Mouse (Mus musculus): ENCODE data around the gene 9530077C05Rik. TPM values are rescaled to one million over a fixed set of nuclear protein-coding genes. Genes with fewer than 3 reads are reported as not detected.

9530077C05Rik gene
- 0.20 and 0.23 TPM in 2 replicates for polyA plus RNA-seq (2012; rRNA removed)

DNA sequence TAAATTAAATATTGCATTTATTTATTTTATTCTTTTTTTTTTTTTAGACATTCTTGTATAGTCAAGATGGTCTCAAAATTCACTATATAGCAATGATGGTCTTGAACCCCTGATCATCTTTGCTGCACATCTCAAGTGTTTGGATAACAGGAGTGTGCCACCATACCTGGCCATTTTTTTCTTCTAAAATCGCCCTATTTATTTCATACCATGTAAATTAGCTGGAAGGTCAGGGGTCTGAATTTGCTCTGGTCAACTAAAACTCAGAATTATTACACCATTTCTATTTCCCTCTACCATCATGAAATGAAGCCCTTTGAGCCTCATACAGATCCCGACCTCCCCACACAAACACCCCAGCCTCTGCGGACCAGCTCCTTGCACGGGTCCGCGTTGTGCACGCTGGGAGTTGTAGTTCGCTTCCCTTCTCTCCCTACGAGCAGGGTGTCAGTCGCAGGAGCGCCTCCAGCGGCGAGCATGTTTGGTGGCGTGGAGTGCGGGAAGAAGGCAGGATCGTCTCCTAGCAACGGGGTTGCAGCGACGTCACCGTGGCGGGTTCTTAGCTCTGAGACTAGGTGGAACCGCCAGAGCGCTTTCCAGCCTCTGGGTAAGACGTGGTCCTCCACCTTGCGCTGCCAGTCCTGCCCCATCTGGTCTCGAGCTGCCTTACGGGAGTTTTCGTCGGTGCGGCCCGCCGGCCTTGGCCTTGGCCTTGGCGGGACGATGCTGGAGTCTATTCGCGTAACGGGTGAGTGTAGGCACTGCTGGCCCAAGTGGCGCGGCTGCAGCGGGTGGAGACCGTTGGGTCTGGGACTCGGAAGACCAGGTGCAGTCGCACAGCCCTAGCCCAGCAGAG lies at the start of gene 9530077C05Rik:
Gene 9530077C05Rik (plus strand): TSS at position 512 of the 856 bp plus-strand sequence.
- Histone ChIP-seq H3K4me3 (ENCODE audit: low read depth, low read length) (peak within 1 kb of the TSS; percentile 66), H3K27ac (ENCODE audit: insufficient read depth, low read depth, low read length) (no peak within 1 kb of the TSS), H3K27me3 (ENCODE audit: control insufficient read depth, insufficient read depth, low read length) (no peaks in the 10 kb centered on the region), H3K36me3 (ENCODE audit: control insufficient read depth, insufficient read depth, low read length) (no peaks in the 10 kb centered on the region), H3K4me1 (ENCODE audit: control insufficient read depth, insufficient read depth, insufficient read length, low read length) (peaks cover 4% of the 10 kb centered on the region)
- WGBS, result under 1% methylated on average over 43 of the region's 43 CpGs
- TF ChIP-seq POLR2A (IDR thresholded peaks at IDR 0.05; ENCODE audit: low read depth, low read length) (0 out of 2 replicates have a peak, but pooled peaks have one; percentile 31), CTCF (IDR thresholded peaks at IDR 0.05; ENCODE audit: extremely low read depth, insufficient read length, insufficient replicate concordance, low read depth, low read length) (peak; percentile 80)

DNA sequence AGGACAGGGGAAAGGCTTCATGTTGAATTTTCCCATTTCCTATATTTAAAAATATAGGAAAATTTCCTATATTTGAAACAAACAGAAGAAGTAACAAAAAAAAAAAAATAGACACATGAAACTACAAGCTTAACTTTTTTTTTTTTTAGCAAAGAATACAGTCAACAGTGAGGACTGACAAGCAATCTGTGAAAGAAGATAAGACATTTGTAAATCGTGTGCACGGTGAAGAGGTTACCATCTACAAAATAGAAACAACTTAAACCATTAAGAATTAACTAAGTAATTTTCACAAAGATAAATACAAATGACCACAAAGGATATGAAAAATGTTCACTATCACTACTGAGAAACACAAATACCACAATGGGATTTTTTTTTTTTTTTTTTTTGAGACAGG lies 45.1 kb upstream of the 9530077C05Rik start:
- Histone ChIP-seq H3K4me3 (ENCODE audit: low read depth, low read length) (no peak overlapping the region), H3K36me3 (ENCODE audit: control insufficient read depth, insufficient read depth, low read length) (peaks cover 10% of the 10 kb centered on the region), H3K4me1 (ENCODE audit: control insufficient read depth, insufficient read depth, insufficient read length, low read length) (no peaks in the 10 kb centered on the region; the same call in 1 of the 2 replicates), H3K27me3 (ENCODE audit: control insufficient read depth, insufficient read depth, low read length) (no peaks in the 10 kb centered on the region), H3K27ac (ENCODE audit: insufficient read depth, low read depth, low read length) (no peak overlapping the region)
- 81% methylated on average over 2 of the region's 2 CpGs for WGBS
- TF ChIP-seq POLR2A (IDR thresholded peaks at IDR 0.05; ENCODE audit: low read depth, low read length), result no peak
- no peak for TF ChIP-seq CTCF (IDR thresholded peaks at IDR 0.05; ENCODE audit: extremely low read depth, insufficient read length, insufficient replicate concordance, low read depth, low read length)

DNA sequence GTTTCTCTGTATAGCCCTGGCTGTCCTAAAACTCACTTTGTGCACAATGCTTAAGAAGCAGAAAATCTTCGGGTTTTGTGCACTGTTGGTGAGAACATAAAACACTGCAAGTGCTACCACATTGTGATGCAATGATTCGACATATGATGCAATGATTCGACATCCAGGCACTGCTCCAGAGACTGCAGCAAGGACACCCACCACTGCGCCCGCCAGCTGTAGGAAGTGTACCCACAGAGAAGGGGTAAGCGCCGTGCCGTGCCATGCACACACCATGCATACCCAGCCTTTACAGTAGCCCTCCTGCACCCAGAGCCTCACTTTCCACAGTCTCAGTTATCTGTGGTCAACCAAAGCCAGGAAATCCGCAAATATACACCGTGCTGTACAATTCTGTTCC lies 44.7 kb upstream of the 9530077C05Rik start:
- WGBS, result 88% methylated on average over 10 of the region's 10 CpGs

GRCm38 (mm10) chr9:22368030-22368429 lies 43.3 kb upstream of the 9530077C05Rik start:
- 83% methylated on average over 6 of the region's 6 CpGs for WGBS
- peaks cover 10% of the 10 kb centered on the region; the same call in 1 of the 2 replicates for H3K36me3 ChIP-seq (ENCODE audit: control insufficient read depth, insufficient read depth, low read length)
- H3K27me3 ChIP-seq (ENCODE audit: control insufficient read depth, insufficient read depth, low read length), result no peaks in the 10 kb centered on the region
- TF ChIP-seq POLR2A (IDR thresholded peaks at IDR 0.05; ENCODE audit: low read depth, low read length), result no peak
- TF ChIP-seq CTCF (IDR thresholded peaks at IDR 0.05; ENCODE audit: extremely low read depth, insufficient read length, insufficient replicate concordance, low read depth, low read length), result no peak
- H3K4me3 ChIP-seq (ENCODE audit: low read depth, low read length), result no peak overlapping the region
- H3K27ac ChIP-seq (ENCODE audit: insufficient read depth, low read depth, low read length), result no peak overlapping the region
- no peaks in the 10 kb centered on the region; the same call in 1 of the 2 replicates for H3K4me1 ChIP-seq (ENCODE audit: control insufficient read depth, insufficient read depth, insufficient read length, low read length)

More for the DNA sequence above, 44.7 kb upstream of the 9530077C05Rik start:
- no peaks in the 10 kb centered on the region; the same call in 1 of the 2 replicates for H3K4me1 ChIP-seq (ENCODE audit: control insufficient read depth, insufficient read depth, insufficient read length, low read length)
- TF ChIP-seq CTCF (IDR thresholded peaks at IDR 0.05; ENCODE audit: extremely low read depth, insufficient read length, insufficient replicate concordance, low read depth, low read length) (no peak), POLR2A (IDR thresholded peaks at IDR 0.05; ENCODE audit: low read depth, low read length) (no peak)
- no peak overlapping the region for H3K4me3 ChIP-seq (ENCODE audit: low read depth, low read length)
- no peak overlapping the region for H3K27ac ChIP-seq (ENCODE audit: insufficient read depth, low read depth, low read length)
- H3K36me3 ChIP-seq (ENCODE audit: control insufficient read depth, insufficient read depth, low read length), result peaks cover 9% of the 10 kb centered on the region
- no peaks in the 10 kb centered on the region for H3K27me3 ChIP-seq (ENCODE audit: control insufficient read depth, insufficient read depth, low read length)

GRCm38 (mm10) chr9:22372760-22373159 lies 38.6 kb upstream of the 9530077C05Rik start:
- 97% methylated on average over 4 of the region's 4 CpGs for WGBS
- H3K36me3 ChIP-seq (ENCODE audit: control insufficient read depth, insufficient read depth, low read length), result peaks cover 14% of the 10 kb centered on the region
- H3K27me3 ChIP-seq (ENCODE audit: control insufficient read depth, insufficient read depth, low read length), result no peaks in the 10 kb centered on the region
- TF ChIP-seq POLR2A (IDR thresholded peaks at IDR 0.05; ENCODE audit: low read depth, low read length) (no peak), CTCF (IDR thresholded peaks at IDR 0.05; ENCODE audit: extremely low read depth, insufficient read length, insufficient replicate concordance, low read depth, low read length) (no peak)
- no peak overlapping the region for H3K27ac ChIP-seq (ENCODE audit: insufficient read depth, low read depth, low read length)
- no peaks in the 10 kb centered on the region for H3K4me1 ChIP-seq (ENCODE audit: control insufficient read depth, insufficient read depth, insufficient read length, low read length)
- no peak overlapping the region for H3K4me3 ChIP-seq (ENCODE audit: low read depth, low read length)

DNA sequence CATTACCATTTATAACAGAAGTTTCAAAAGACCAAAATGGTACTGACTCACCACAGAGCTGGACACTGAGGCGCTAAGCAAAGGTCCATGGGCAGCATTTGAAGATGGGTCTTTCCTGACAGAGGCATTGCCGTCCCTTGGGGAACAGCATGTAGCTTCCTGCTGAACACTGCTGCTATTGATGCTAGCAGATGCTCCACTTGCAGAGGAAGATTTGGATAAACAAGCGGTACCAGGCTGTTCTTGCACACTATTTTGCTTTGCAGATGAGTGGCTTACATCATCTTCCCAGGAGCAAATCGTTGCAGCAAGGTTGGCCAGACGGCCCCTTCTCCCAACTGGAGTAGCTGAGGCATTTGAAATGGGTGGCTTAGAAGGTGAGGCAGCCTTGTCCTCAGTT lies 35.2 kb upstream of the 9530077C05Rik start:
- WGBS, result 91% methylated on average over 5 of the region's 5 CpGs
- Histone ChIP-seq H3K4me3 (ENCODE audit: low read depth, low read length) (no peak overlapping the region), H3K27ac (ENCODE audit: insufficient read depth, low read depth, low read length) (no peak overlapping the region), H3K27me3 (ENCODE audit: control insufficient read depth, insufficient read depth, low read length) (no peaks in the 10 kb centered on the region), H3K4me1 (ENCODE audit: control insufficient read depth, insufficient read depth, insufficient read length, low read length) (no peaks in the 10 kb centered on the region), H3K36me3 (ENCODE audit: control insufficient read depth, insufficient read depth, low read length) (peaks cover 22% of the 10 kb centered on the region)
- TF ChIP-seq CTCF (IDR thresholded peaks at IDR 0.05; ENCODE audit: extremely low read depth, insufficient read length, insufficient replicate concordance, low read depth, low read length) (no peak), POLR2A (IDR thresholded peaks at IDR 0.05; ENCODE audit: low read depth, low read length) (no peak)

- Histone ChIP-seq H3K4me3 (ENCODE audit: low read depth, low read length) (no peak overlapping the region), H3K36me3 (ENCODE audit: control insufficient read depth, insufficient read depth, low read length) (peaks cover 7% of the 10 kb centered on the region), H3K4me1 (ENCODE audit: control insufficient read depth, insufficient read depth, insufficient read length, low read length) (no peaks in the 10 kb centered on the region; the same call in none of the 2 replicates), H3K27ac (ENCODE audit: insufficient read depth, low read depth, low read length) (no peak overlapping the region), H3K27me3 (ENCODE audit: control insufficient read depth, insufficient read depth, low read length) (no peaks in the 10 kb centered on the region)
- 64% methylated on average over 2 of the region's 2 CpGs for WGBS
- no peak for TF ChIP-seq POLR2A (IDR thresholded peaks at IDR 0.05; ENCODE audit: low read depth, low read length)
- no peak for TF ChIP-seq CTCF (IDR thresholded peaks at IDR 0.05; ENCODE audit: extremely low read depth, insufficient read length, insufficient replicate concordance, low read depth, low read length)
These were observed 25.4 kb upstream of the 9530077C05Rik start for GRCm38 (mm10) chr9:22385890-22386289.
